Mouse (Mus musculus) forebrain, embryonic 11.5 days (tissue): ENCODE results near the gene Cflar. TPM values are rescaled to one million over a fixed set of nuclear protein-coding genes. Genes with fewer than 3 reads are reported as not detected.
"Not testable (repeated sequence)": the region's sequence is repeated elsewhere in the genome, so short reads cannot be mapped to it uniquely, and the experiment has no call there.

ENCODE experiments used
- ATAC-seq: fragments of 200-750 bp; cut with Nextera tagmentation; replicated peaks from 2 replicates; pipeline ENCODE4 v1.8.0; 2017; ENCODE audit warnings: moderate TSS enrichment; ENCODE audit not compliant: low FRiP score
- DNase-seq: peaks from one replicate; pipeline ENCODE4 v3.0.0-alpha.2; 2017; ENCODE audit warnings: low spot score
- H3K27ac ChIP-seq: fragments of 300-500 bp; sonication (generic); 2 replicates; pipeline ENCODE4 v1.5.1; 2014; ENCODE audit warnings: low read depth, low read length
- H3K27me3 ChIP-seq: fragments of 300-500 bp; sonication (generic); 2 replicates; pipeline ENCODE4 v1.6.1; 2014; ENCODE audit warnings: mild to moderate bottlenecking, low read length, mixed read lengths; ENCODE audit not compliant: control insufficient read depth, insufficient read depth
- H3K36me3 ChIP-seq: fragments of 300-500 bp; sonication (generic); 2 replicates; pipeline ENCODE4 v1.6.1; 2014; ENCODE audit warnings: mild to moderate bottlenecking, low read length, moderate library complexity, mixed read lengths; ENCODE audit not compliant: control insufficient read depth, insufficient read depth
- H3K4me1 ChIP-seq: fragments of 300-500 bp; sonication (generic); replicated peaks from 2 replicates; pipeline ENCODE4 v1.6.1; 2014; ENCODE audit warnings: low read length, mixed read lengths; ENCODE audit not compliant: control insufficient read depth, insufficient read depth
- H3K4me2 ChIP-seq: fragments of 300-500 bp; sonication (generic); 2 replicates; pipeline ENCODE4 v1.6.1; 2014; ENCODE audit warnings: low read depth, mild to moderate bottlenecking, low read length, moderate library complexity, mixed read lengths; ENCODE audit not compliant: severe bottlenecking
- H3K4me3 ChIP-seq: fragments of 300-500 bp; sonication (generic); 2 replicates; pipeline ENCODE4 v1.5.1; 2014; ENCODE audit warnings: low read depth, low read length
- H3K9ac ChIP-seq: fragments of 300-500 bp; sonication (generic); 2 replicates; pipeline ENCODE4 v1.6.1; 2014; ENCODE audit warnings: low read length
- H3K9me3 ChIP-seq: fragments of 300-500 bp; sonication (generic); 2 replicates; pipeline ENCODE4 v1.6.1; 2016; ENCODE audit warnings: low read length, mixed read lengths; ENCODE audit not compliant: control insufficient read depth
- WGBS: fragments of 180-500 bp; shearing (Covaris S2); extraction: QIAGEN DNeasy Blood & Tissue Kit; methylation state at CpG from one replicate; pipeline ENCODE4 v1.1.7; 2014; 5-methylcytosine and 5-hydroxymethylcytosine counted together
- polyA plus RNA-seq: library from polyadenylated mRNA; unstranded; fragments of >200 nt; fragmentation: Nextera tagmentation; extraction: Ambion mirVana; gene quantifications from 2 replicates; pipeline ENCODE4 v1.2.1, GENCODE M21; 2014

The Cflar gene
- polyA plus RNA-seq, 1 experiment from 2014 or later: 21.3 TPM

DNA sequence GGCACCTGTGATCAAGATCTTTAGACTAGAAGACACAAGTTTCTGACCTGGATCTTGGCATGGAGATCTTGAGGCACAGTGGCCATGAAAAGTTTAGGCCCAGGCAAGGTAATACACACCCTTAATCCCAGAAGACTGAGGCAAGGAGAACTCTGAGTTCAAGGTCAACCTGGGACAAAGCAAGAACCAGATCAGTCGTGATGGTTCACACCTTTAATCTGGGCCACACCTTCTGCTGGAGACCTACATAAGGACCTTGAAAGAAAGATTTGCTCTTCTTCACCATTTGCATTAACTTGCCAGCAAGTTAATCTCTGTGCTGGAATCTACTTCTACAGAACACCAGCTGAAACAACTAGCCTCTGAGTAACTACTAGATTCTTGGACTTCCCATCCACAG lies 49.3 kb downstream of the Cflar start:
- WGBS: 79% methylated on average over 1 of the region's 1 CpGs
- Histone ChIP-seq H3K4me3 (no peak overlapping the region), H3K9ac (no peak overlapping the region), H3K27ac (no peak overlapping the region), H3K9me3 (no peaks in the 10 kb centered on the region), H3K4me2 (no peak overlapping the region), H3K36me3 (no peaks in the 10 kb centered on the region), H3K4me1 (no peaks in the 10 kb centered on the region), H3K27me3 (no peaks in the 10 kb centered on the region)
- DNase-seq: no peak
- no peak for ATAC-seq

DNA sequence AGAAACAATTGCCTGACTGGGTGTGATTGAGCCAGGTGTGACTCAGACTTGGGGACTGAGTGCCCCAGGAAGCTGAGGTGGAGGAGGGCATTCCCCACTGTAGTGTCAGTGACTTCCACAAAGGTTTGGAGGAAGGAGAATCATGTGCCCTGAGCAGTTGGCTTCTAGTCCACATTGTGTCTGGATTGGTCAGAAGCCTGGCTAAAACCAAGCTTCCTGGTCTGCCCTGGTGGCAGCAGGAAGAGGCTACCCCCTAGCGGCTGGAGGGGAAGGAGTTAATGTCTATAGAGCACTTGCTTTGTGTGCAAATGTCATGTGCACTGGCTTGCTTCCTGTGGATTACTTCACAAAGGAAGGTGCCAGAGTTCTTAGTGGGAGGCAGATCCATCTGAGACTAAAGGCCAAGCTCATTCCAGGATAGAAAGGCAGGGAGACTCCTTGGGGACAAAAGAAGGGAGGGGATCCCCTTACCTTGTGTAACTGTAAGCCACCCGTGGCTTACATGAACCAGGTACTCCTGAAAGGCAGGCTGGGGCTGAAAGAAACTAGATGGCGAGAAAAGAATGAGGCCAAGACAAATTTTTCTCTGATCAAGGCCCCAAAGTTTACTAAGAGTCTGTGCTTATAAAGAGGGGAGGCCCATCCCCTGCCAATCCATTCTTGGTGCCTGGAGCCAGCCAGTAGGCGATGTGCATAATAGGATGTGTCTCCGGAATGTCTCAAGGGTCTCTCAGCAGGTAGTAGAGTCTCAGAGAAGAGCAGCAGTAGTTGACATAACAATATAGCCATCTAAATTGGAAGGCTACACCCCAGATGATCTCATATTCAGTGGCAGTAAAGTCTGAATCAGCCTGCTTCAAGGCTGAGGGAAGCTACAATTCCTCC lies 50.3 kb downstream of the Cflar start:
- H3K4me2 ChIP-seq, H3K36me3 ChIP-seq, H3K4me3 ChIP-seq, ATAC-seq, H3K9me3 ChIP-seq, H3K4me1 ChIP-seq, H3K27ac ChIP-seq, H3K9ac ChIP-seq, H3K27me3 ChIP-seq: not testable (repeated sequence)
- 60% methylated on average over 5 of the region's 5 CpGs for WGBS
- DNase-seq: peak; percentile 53

DNA sequence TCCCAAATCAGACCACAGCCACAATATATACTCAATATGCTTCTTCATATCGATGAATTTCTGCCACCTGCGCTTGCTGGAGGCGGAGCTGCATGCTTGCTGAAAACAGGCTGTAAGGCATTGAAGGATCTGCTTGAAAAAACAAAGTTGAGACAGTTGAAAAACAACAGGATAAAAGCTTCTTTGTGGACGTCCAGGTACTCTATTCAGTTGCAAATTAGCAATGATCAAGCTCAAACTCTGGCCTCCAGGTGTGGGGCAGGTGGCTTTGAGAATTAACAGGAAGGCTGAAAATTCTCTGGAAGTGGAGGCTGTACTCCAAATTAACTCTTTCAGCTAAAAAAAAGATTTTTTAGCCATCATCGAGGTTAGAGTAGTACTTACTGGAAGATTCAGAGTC lies 51.3 kb downstream of the Cflar start:
- no peaks in the 10 kb centered on the region for H3K36me3 ChIP-seq
- H3K4me1 ChIP-seq: no peaks in the 10 kb centered on the region
- no peak overlapping the region for H3K4me3 ChIP-seq
- WGBS: 81% methylated on average over 5 of the region's 5 CpGs
- H3K27me3 ChIP-seq: no peaks in the 10 kb centered on the region
- H3K9ac ChIP-seq: no peak overlapping the region
- no peak for DNase-seq
- no peaks in the 10 kb centered on the region for H3K9me3 ChIP-seq
- ATAC-seq: no peak
- no peak overlapping the region for H3K27ac ChIP-seq
- no peak overlapping the region for H3K4me2 ChIP-seq

DNA sequence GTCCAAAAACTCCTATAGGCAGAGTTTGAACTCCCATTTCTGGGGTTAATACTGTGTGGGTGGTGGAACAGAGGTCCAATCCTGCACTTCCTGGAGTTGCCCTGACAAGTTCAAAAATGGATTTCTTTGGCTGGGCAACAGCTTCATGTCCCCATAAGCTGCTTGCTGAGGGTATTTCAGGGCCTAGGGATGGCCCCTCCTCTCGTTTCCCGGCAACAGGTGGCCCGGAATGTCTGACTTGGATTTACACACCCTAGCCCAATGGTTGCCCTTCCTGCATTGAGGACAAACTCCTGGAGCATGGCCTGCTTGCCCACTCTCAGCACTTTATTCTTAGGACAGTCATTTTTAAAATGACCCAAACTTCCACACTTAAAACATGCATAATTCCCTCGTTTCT lies 55.1 kb downstream of the Cflar start:
- not testable (repeated sequence) for H3K9ac ChIP-seq, H3K27me3 ChIP-seq, H3K4me1 ChIP-seq, H3K4me3 ChIP-seq, H3K4me2 ChIP-seq, DNase-seq, ATAC-seq, H3K9me3 ChIP-seq, H3K27ac ChIP-seq, H3K36me3 ChIP-seq
- WGBS: 77% methylated on average over 4 of the region's 4 CpGs

DNA sequence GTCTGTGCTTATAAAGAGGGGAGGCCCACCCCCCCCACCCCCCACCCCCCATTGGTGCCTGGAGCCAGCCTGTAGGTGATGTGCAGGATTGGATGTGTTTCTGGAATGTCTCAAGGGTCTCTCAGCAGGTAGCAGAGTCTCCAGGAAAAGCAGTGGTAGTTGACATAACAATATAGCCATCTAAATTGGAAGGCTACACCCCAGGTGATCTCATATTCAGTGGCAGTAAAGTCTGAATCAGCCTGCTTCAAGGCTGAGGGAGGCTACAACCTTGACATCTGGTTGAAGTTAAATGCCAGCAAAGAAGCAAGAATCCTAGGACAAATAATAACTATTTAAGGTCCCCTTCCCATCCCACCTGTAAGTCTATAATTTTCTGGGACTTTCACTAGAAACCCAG lies 57.8 kb downstream of the Cflar start:
- H3K27ac ChIP-seq: no peak overlapping the region
- no peak overlapping the region for H3K9ac ChIP-seq
- no peak for DNase-seq
- no peaks in the 10 kb centered on the region for H3K9me3 ChIP-seq
- no peaks in the 10 kb centered on the region for H3K4me1 ChIP-seq
- H3K4me3 ChIP-seq: no peak overlapping the region
- no peak overlapping the region for H3K4me2 ChIP-seq
- H3K27me3 ChIP-seq: no peaks in the 10 kb centered on the region
- H3K36me3 ChIP-seq: no peaks in the 10 kb centered on the region
- no peak for ATAC-seq

DNA sequence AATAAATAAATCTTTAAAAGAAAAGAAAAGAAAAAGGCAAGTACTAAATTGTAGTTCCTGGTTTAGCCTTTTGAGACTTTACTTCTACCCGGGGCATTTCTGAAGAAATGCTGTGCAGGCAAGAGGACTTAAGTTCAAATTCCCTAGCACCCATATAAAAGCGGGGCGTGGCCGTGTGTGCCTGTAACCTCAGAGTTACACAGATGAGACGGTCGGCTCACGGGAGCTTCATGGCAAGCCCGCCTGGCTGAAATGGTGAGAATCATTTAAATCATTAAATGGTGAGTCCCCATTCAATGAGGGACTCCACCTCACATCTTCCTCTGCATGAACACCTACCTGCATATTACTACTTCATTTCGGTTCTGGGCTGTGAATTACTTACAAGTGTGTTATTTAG lies 58.4 kb downstream of the Cflar start:
- 64% methylated on average over 9 of the region's 9 CpGs for WGBS
- ATAC-seq: no peak

DNA sequence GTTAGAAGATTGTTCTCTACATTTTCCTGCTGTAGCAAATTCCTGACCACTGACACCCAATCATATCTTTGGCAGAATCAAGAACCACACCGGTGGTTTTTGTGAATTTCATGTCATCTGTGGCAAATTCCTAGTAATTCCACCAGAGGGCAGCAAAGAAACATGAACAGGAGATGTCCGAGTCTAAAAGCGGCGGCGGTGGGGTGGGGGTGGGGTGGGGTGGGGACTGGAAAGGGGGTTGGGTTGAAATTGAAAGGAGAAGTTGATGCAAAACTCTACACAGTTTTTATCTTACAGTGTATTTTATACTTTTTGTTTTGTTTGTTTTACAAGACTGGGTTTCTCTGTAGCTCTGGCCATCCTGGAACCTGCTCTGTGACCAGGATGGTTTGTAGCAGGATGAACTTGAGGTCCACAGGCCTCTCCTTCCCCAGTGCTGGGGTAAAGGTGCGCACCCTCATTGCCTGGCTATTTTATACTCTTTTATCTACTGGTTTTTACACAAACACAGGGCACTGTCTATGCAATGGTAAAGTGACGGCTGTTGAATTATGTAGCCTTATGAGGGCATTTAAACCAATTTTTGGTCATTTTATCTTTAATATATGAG lies 58.9 kb downstream of the Cflar start:
- H3K27ac ChIP-seq: no peak overlapping the region
- DNase-seq (peak; percentile 56), ATAC-seq (no peak)
- H3K36me3 ChIP-seq: no peaks in the 10 kb centered on the region
- no peak overlapping the region for H3K4me3 ChIP-seq
- H3K9ac ChIP-seq: no peak overlapping the region
- no peaks in the 10 kb centered on the region for H3K4me1 ChIP-seq
- no peak overlapping the region for H3K4me2 ChIP-seq
- no peaks in the 10 kb centered on the region for H3K9me3 ChIP-seq
- H3K27me3 ChIP-seq: no peaks in the 10 kb centered on the region
- 28% methylated on average over 7 of the region's 7 CpGs for WGBS

More for the DNA sequence above, 58.4 kb downstream of the Cflar start:
- H3K27ac ChIP-seq: no peak overlapping the region
- no peak overlapping the region for H3K9ac ChIP-seq
- no peaks in the 10 kb centered on the region for H3K36me3 ChIP-seq
- no peak overlapping the region for H3K4me3 ChIP-seq
- H3K9me3 ChIP-seq: no peaks in the 10 kb centered on the region
- H3K27me3 ChIP-seq: no peaks in the 10 kb centered on the region
- DNase-seq: no peak
- H3K4me1 ChIP-seq: no peaks in the 10 kb centered on the region
- no peak overlapping the region for H3K4me2 ChIP-seq

DNA sequence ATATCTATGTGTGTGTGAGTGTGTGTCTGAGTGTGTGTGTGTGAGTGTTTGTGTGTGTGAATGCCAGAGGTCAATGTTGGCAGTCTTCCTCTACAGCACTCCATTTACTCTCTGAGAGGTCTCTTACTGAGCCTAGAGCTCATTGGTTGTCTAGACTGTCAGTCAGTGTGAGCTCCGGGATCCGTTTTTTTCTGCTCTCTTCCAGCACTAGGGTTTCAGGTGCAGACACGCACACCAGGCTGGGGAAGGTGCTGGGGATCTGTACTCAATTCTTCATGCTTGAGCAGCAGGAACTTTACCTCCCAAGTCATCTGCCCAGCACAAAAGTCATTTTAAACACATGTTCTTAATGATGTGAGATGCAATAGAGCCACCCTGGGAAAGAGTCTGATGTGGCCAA lies 60.8 kb downstream of the Cflar start:
- H3K4me1 ChIP-seq: no peaks in the 10 kb centered on the region
- H3K9me3 ChIP-seq: no peaks in the 10 kb centered on the region; the same call in 1 of the 2 replicates
- H3K36me3 ChIP-seq: no peaks in the 10 kb centered on the region
- H3K27me3 ChIP-seq: no peaks in the 10 kb centered on the region
- no peak overlapping the region for H3K4me2 ChIP-seq
- ATAC-seq: no peak
- H3K9ac ChIP-seq: no peak overlapping the region
- H3K27ac ChIP-seq: no peak overlapping the region
- WGBS: 71% methylated on average over 3 of the region's 3 CpGs
- DNase-seq: no peak
- no peak overlapping the region for H3K4me3 ChIP-seq

DNA sequence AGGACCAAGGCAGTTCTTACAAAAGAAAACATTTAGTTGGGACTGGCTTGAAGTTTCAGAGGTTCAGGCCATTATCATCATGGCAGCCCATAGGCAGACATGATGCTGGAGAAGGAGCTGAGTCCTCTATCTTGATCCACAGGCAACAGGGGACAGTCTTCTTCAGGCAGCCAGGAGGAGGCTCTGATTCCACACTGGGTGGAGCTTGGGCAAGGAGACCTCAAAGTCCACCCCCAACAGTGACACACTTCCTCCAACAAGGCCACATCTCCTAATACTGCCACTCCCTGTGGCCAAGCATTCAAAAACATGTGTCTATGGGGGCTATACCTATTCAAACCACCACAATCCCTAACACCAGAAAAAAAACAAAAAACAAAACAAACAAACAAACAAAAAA lies 62.0 kb downstream of the Cflar start:
- no peak for DNase-seq
- ATAC-seq: no peak

More for the DNA sequence above, 62.0 kb downstream of the Cflar start:
- H3K4me3 ChIP-seq: no peak overlapping the region
- no peak overlapping the region for H3K27ac ChIP-seq
- H3K36me3 ChIP-seq: no peaks in the 10 kb centered on the region
- H3K9ac ChIP-seq: no peak overlapping the region
- no peaks in the 10 kb centered on the region; the same call in 1 of the 2 replicates for H3K9me3 ChIP-seq
- H3K4me1 ChIP-seq: no peaks in the 10 kb centered on the region
- no peaks in the 10 kb centered on the region for H3K27me3 ChIP-seq
- H3K4me2 ChIP-seq: no peak overlapping the region
